Mouse (Mus musculus) forelimb bud, embryonic 11.5 days (tissue): ENCODE measurements around the gene 1700056E22Rik.

Experiments
- DNase-seq: peaks from one replicate; pipeline ENCODE4 v3.0.0-alpha.2; 2012; ENCODE audit warnings: low read depth, low spot score

The 1700056E22Rik gene

GRCm38 (mm10) chr1:184023971-184024370 lies 10.1 kb downstream of the 1700056E22Rik start:
- no peak for DNase-seq

DNA sequence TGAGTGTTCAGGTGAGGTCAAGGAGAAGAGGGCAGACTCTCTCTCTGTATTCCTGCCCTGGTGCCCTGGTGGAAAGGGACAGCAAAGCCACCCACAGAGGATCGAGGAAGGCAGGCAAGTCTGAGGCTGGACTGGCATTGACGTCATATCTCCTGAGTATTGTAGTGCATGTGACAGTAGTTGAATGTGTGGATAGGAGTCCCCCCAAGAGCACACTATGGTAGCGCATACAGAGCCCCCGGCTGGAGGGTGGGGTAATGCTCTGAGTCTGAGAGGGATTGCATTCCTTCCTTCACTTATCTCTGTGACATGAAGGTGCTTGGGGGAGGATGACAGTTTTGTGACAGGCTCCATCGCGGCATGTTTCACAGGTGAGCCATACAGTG lies 14.4 kb downstream of the 1700056E22Rik start:
- no peak for DNase-seq

GRCm38 (mm10) chr1:184019042-184019721 lies 14.9 kb downstream of the 1700056E22Rik start:
- DNase-seq, result no peak

DNA sequence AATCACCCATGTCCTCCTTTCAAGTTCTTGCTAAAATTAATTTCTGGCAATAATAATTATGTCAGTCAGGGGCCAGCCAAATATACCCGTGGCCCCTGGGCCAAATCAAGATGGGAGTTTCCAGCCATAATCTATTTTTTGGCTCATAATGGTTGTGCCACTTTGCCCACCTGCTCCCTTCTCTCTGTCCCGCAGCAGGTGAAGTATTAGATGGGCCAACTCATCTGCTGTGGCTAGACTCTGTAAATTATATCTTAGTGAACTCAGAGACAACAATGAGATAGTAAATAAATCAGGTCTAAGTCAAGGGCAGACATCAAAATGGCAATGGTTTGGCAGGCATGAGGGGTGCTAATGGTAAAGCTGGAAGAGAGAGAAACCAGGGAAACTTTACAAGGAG lies 16.5 kb downstream of the 1700056E22Rik start:
- no peak for DNase-seq

GRCm38 (mm10) chr1:184015995-184016730 lies 17.9 kb downstream of the 1700056E22Rik start:
- DNase-seq, result no peak

DNA sequence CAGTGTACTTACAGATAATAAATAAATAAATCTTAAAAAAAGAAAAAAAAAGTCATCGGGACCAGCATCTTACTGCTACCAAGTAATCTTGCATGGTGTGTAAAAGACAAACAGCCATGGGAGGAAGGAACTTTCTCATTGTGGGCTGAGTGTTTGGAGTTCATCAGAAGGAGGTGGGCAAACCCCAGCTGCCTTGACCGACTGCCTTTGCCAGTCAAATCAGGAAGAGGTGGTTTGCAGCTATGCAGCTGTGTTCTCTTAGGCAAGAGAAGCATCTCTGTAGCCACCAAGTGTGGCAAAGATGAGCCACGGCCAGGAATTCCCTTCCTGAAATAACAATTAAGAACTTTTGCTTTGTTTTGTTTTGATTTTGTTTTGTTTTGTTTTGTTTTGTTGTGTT lies 20.0 kb downstream of the 1700056E22Rik start:
- DNase-seq, result no peak

GRCm38 (mm10) chr1:184013106-184013505 lies 21.0 kb downstream of the 1700056E22Rik start, which contains the start of gene Dusp10:
TSS of gene Dusp10 (plus strand) at chr1:184013302.
- DNase-seq, result no peak

- DNase-seq, result no peak
Measured at GRCm38 (mm10) chr1:184011311-184011710, 22.8 kb downstream of the 1700056E22Rik start.

DNA sequence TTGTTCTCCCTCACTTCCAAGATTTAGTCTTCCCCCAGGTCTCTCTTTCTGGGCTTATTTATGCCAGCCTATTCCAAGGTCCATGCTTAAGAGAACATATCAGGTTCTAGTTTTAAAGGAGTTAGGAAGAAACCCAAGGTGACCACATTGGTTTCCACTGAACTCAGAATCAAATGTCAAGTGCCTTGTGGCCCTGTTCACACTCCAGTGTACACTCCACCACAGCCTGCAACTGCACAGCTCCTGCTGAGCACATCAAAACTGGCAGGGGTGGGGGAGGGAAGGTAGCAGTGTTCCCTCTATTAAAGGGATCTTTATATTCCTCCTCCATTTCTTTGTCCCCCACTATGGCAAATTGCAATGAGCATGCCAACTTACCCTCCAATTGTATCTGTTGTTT lies 28.0 kb downstream of the 1700056E22Rik start:
- DNase-seq, result no peak

- DNase-seq, result no peak
Measured at GRCm38 (mm10) chr1:184005315-184006058, 28.6 kb downstream of the 1700056E22Rik start.

GRCm38 (mm10) chr1:184004311-184004710 lies 29.8 kb downstream of the 1700056E22Rik start:
- peak; percentile 50 for DNase-seq

DNA sequence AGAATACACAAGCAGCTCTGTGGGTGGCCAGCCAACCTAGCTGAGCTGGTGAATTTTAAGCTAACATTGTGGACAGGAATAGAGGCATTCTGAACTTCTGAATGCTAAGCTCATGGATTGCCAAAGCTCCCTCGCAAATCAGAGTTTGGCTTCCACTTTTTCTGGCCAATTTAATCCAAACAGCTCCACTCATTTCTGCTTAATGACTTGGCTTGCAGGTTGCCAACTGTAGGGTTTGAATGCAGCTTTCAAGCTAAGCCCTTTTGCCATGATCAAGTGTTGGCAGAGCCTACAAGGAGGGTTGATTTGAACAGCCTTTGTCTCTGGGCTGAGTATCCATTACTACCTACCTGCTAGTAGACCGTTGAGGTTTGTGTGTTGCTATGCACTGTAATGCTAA lies 31.6 kb downstream of the 1700056E22Rik start:
- no peak for DNase-seq

DNA sequence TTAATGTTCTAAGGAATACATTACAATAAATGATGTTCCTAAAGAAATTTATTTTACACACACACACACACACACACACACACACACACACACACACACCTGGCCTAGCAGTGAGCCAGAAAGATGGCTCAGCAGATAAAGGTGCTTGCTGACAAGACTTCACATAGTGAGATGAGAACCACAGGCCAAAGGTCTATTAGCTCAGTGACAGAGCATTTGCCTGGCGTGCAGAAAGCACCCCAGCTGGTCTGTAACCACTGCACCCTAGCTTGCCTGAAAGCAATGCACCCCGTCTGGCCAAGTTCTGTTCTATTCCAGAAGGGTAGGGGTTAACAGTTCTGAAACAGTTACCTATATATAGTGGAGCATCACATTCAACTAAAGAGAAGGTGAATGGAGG lies 36.9 kb downstream of the 1700056E22Rik start:
- DNase-seq, result no peak

DNA sequence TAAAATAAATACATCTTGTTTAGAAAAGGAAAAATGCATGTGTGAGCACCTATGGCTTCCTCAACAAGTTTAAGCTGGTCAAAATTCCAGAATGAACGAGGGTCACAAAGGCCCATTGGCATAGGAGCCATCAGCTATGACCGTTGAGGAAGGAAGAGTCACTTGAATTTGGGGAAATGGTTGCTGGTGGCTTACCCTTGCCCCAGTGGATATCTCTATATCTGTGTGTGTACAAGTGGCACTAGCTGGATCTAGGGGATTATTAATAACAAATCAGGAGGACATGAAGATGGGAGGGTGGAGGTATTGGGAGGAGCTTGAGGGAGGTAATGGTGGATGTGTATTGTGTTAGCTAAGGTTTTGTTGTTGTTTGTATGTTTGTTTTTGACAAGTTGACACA lies 42.2 kb downstream of the 1700056E22Rik start:
- no peak for DNase-seq

- DNase-seq, result no peak
Measured at GRCm38 (mm10) chr1:183987711-183988245, 46.3 kb downstream of the 1700056E22Rik start.
